Mouse (Mus musculus) lung, postnatal 10 days (tissue): ENCODE measurements at regions not wholly inside any gene's neighbourhood (a gene's known extent, or its start where the extent isn't known, plus 50 kb on each side); places are given as distances from the start of the nearest gene placed in this dataset.
A peak's percentile ranks its signal among the peaks of the same experiment; 100 is the strongest.

Experiments used
- DNase-seq: peaks from one replicate; pipeline ENCODE4 v3.0.0; 2021

GRCm38 (mm10) chr1:125149817-125150216 is 285.7 kb downstream of the Actr3 start:
- no peak for DNase-seq

- peak; percentile 21 for DNase-seq
These were observed 311.7 kb downstream of the Actr3 start for GRCm38 (mm10) chr1:125123861-125124260.

GRCm38 (mm10) chr1:125100596-125100995 is 334.9 kb downstream of the Actr3 start:
- DNase-seq: no peak

GRCm38 (mm10) chr1:125084906-125085305 is 350.6 kb downstream of the Actr3 start:
- DNase-seq: peak; percentile 2

GRCm38 (mm10) chr1:125039572-125040326 is 395.8 kb downstream of the Actr3 start:
- DNase-seq: peak; percentile 19

- DNase-seq: peak; percentile 80
These were observed 422.2 kb downstream of the Actr3 start for GRCm38 (mm10) chr1:125013301-125013700.

- peak; percentile 22 for DNase-seq
These were observed 423.6 kb downstream of the Actr3 start for GRCm38 (mm10) chr1:125011893-125012292.

GRCm38 (mm10) chr1:124997577-124997976 is 437.9 kb downstream of the Actr3 start:
- no peak for DNase-seq

GRCm38 (mm10) chr1:124950849-124951248 is 484.7 kb downstream of the Actr3 start:
- peak; percentile 29 for DNase-seq

GRCm38 (mm10) chr1:124904373-124904772 is 531.2 kb downstream of the Actr3 start:
- DNase-seq: no peak

- no peak for DNase-seq
These were observed 564.4 kb downstream of the Actr3 start for GRCm38 (mm10) chr1:124871148-124871547.

- DNase-seq: no peak
These were observed 569.3 kb downstream of the Actr3 start for GRCm38 (mm10) chr1:124866248-124866647.

GRCm38 (mm10) chr1:124845681-124846080 is 589.8 kb downstream of the Actr3 start:
- DNase-seq: peak; percentile 58

- DNase-seq: no peak
These were observed 609.8 kb downstream of the Actr3 start for GRCm38 (mm10) chr1:124825717-124826116.

GRCm38 (mm10) chr1:124793026-124793425 is 642.5 kb downstream of the Actr3 start:
- no peak for DNase-seq

GRCm38 (mm10) chr1:124790646-124791045 is 644.9 kb downstream of the Actr3 start:
- DNase-seq: no peak

- no peak for DNase-seq
These were observed 645.4 kb downstream of the Actr3 start for GRCm38 (mm10) chr1:124790130-124790529.

GRCm38 (mm10) chr1:124783066-124783465 is 652.5 kb downstream of the Actr3 start:
- DNase-seq: no peak

- DNase-seq: no peak
These were observed 657.8 kb downstream of the Actr3 start for GRCm38 (mm10) chr1:124777685-124778084.

GRCm38 (mm10) chr1:124756721-124757120 is 678.8 kb downstream of the Actr3 start:
- no peak for DNase-seq

GRCm38 (mm10) chr1:124739777-124740176 is 694.4 kb upstream of the Dpp10 start:
- no peak for DNase-seq

GRCm38 (mm10) chr1:124730364-124730763 is 685.0 kb upstream of the Dpp10 start:
- no peak for DNase-seq

GRCm38 (mm10) chr1:124718065-124718464 is 672.7 kb upstream of the Dpp10 start:
- peak; percentile 70 for DNase-seq

GRCm38 (mm10) chr1:124706246-124706645 is 660.9 kb upstream of the Dpp10 start:
- DNase-seq: no peak

- no peak for DNase-seq
These were observed 629.1 kb upstream of the Dpp10 start for GRCm38 (mm10) chr1:124674420-124674819.
